Mouse (Mus musculus): ENCODE measurements around the gene Tbc1d8.

- no peak for TF ChIP-seq SRF (IDR thresholded peaks at IDR 0.05; ENCODE audit: control insufficient read depth, insufficient read length, low read depth)
- no peak for TF ChIP-seq CEBPB (IDR thresholded peaks at IDR 0.05; ENCODE audit: insufficient read depth, poor library complexity, severe bottlenecking)
These were observed 86.4 kb downstream of the Tbc1d8 start for GRCm38 (mm10) chr1:39392189-39392588.

All from myocyte (in vitro differentiated cells).